Mouse (Mus musculus): ENCODE measurements around the gene Prpmp5.
"Not testable (repeated sequence)": the region's sequence is repeated elsewhere in the genome, so short reads cannot be mapped to it uniquely, and the experiment has no call there.

Prpmp5 gene

DNA sequence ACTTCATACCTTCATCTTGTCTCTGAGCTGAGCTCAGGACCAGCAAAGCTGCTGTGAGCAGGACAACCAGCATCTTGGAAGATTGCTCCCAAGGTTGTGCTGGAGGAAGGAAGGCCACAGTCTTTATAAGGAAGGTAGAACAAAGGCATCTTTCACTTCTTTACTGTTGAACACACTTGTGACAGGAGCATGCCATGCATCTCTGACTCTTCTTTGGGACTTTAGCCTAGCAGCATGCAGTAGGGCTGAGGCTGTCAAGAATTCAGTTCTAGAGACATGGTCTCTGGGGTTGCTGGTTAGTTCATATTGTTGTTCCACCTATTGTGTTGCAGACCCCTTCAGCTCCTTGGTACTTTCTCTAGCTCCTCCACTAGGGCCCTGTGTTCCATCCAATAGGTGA lies at the start of gene Prpmp5:
Gene Prpmp5, minus strand, starts transcription at position 101 of the 400 bp plus-strand sequence.
- not testable (repeated sequence) for DNase-seq (ENCODE audit: low spot score)

DNA sequence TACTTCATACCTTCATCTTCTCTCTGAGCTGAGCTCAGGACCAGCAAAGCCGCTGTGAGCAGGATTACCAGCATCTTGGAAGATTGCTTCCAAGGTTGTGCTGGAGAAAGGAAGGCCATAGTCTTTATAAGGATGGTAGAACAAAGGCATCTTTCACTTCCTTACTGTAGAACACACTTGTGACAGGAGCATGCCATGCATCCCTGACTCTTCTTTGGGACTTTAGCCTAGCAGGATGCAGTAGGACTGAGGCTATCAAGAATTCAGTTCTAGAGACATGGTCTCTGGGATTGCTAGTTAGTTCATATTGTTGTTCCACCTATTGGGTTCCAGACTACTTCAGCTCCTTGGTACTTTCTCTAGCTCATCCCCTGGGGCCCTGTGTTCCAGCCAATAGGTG lies 49.5 kb upstream of the Prpmp5 start, which contains the start of gene Gm8882:
Gene Gm8882, minus strand, starts transcription at position 101 of the 400 bp plus-strand sequence.
- DNase-seq (ENCODE audit: low spot score): not testable (repeated sequence)

Data from adipocyte (in vitro differentiated cells).